Mouse (Mus musculus): ENCODE results near the gene Sprr2e.

GRCm38 (mm10) chr3:92373613-92374012 is 21.7 kb downstream of the Sprr2e start:
- TF ChIP-seq EP300 (IDR thresholded peaks at IDR 0.05; ENCODE audit: low read depth) (no peak), CTCF (IDR thresholded peaks at IDR 0.05; ENCODE audit: low read depth) (no peak)
